Mouse (Mus musculus): ENCODE measurements around the gene Itprip. TPM values are rescaled to one million over a fixed set of nuclear protein-coding genes. Genes with fewer than 3 reads are reported as not detected.
A peak's percentile ranks its signal among the peaks of the same experiment; 100 is the strongest.

Itprip gene
- polyA plus RNA-seq, 1 experiment from 2014 or later, result 10.4 TPM

DNA sequence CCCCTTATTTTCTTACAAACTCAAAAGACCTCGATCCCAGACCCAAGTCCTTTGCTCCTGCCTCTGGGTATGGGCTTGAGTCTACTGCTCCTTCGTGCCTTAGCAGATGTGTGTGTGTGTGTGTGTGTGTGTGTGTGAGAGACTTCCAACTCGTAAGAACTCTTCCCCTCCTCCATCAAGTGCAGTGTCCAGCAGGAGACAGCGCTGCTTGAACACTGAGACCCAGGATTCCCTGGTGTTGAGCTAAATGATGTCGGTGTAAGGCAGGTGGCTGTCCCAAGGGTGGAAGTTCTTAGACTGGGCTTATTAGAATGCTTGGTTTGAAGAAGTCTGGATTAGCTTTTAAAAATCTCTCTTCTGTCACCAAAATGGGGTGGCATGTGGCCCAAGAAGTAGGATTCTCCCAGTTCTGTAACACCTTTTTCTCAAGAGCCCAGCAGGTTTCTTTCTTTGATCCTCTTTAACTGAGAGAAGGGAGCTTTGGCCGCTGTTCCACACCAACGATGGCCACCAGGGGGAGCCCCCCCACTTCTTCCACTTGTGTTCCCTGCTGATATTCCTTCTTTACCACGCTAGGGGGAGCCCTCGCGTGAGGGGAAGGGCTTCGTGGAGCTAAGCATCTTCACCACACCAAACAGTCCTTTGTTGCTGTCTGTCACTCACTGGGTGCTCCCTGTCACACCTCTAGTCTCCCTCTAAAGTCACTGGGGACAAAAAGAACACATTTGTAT lies 36.8 kb downstream of the Itprip start:
- no peaks in the 10 kb centered on the region for H3K27me3 ChIP-seq (ENCODE audit: control insufficient read depth, insufficient read depth, low read length)
- 27% methylated on average over 11 of the region's 11 CpGs for WGBS
- H3K27ac ChIP-seq (replicated peaks; ENCODE audit: low read depth, low read length), result no peak overlapping the region
- no peaks in the 10 kb centered on the region for H3K36me3 ChIP-seq (replicated peaks; ENCODE audit: control insufficient read depth, insufficient read depth, low read depth, low read length)
- H3K4me3 ChIP-seq (ENCODE audit: low read depth, low read length), result no peak overlapping the region
- H3K4me1 ChIP-seq (ENCODE audit: control insufficient read depth, insufficient read depth, low read length), result no peaks in the 10 kb centered on the region; the same call in 1 of the 2 replicates
- peak; percentile 90 for DNase-seq (ENCODE audit: low spot score)
- peak; percentile 49; the same call in 1 of the 2 replicates for ATAC-seq (replicated peaks; ENCODE audit: insufficient number of reproducible peaks, low FRiP score, low TSS enrichment, low read depth)
- H3K4me2 ChIP-seq (ENCODE audit: low read depth, low read length), result no peak overlapping the region
- H3K9me3 ChIP-seq (replicated peaks; ENCODE audit: control insufficient read depth, low read length), result no peaks in the 10 kb centered on the region
- no peak overlapping the region for H3K9ac ChIP-seq (replicated peaks; ENCODE audit: low read length)

DNA sequence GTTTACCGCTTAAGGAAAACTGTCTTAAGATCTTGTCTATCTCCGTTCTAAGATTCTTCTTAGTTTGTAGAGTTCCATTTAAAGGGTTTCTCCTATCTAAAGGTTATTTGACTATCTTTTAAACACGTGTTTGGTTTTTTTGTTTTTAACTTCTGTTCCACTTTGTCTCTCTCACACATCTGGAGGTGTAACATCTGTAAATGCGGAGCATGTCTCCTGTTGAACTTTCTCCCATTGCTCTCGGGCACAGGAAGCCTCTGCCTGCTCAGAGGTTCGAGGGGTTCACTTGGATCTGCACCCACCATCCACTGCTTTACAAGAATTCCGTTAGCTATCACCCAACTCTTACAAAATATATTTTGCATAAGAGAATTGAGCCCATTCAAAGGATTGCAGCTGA lies 37.6 kb downstream of the Itprip start:
- no peak for ATAC-seq (replicated peaks; ENCODE audit: insufficient number of reproducible peaks, low FRiP score, low TSS enrichment, low read depth)
- Histone ChIP-seq H3K9me3 (replicated peaks; ENCODE audit: control insufficient read depth, low read length) (no peaks in the 10 kb centered on the region), H3K4me3 (ENCODE audit: low read depth, low read length) (no peak overlapping the region), H3K4me1 (ENCODE audit: control insufficient read depth, insufficient read depth, low read length) (no peaks in the 10 kb centered on the region; the same call in 1 of the 2 replicates), H3K27me3 (ENCODE audit: control insufficient read depth, insufficient read depth, low read length) (no peaks in the 10 kb centered on the region), H3K4me2 (ENCODE audit: low read depth, low read length) (no peak overlapping the region), H3K9ac (replicated peaks; ENCODE audit: low read length) (no peak overlapping the region), H3K36me3 (replicated peaks; ENCODE audit: control insufficient read depth, insufficient read depth, low read depth, low read length) (no peaks in the 10 kb centered on the region), H3K27ac (replicated peaks; ENCODE audit: low read depth, low read length) (no peak overlapping the region)
- DNase-seq (ENCODE audit: low spot score), result no peak
- WGBS, result 79% methylated on average over 7 of the region's 7 CpGs

DNA sequence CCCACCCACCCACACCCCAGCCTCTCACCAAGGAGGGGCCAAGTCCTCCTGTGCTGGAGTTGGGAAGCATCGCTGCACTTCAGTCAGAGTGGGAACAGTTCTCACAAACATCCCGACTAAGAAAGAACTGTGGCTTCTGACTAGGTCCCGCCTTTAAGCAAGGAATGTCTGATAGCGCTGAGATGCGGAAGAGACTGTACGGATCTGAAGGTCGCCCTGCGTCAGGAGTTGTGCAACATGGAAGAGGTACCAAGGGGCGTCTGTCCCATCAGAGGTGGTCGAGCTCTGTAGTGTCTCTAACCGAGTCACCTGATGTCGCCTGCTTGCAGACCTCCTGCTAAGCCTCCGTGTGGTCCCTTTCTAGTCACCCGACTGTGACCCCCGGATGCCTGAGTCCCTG lies 42.8 kb downstream of the Itprip start:
- no peak overlapping the region for H3K4me3 ChIP-seq (ENCODE audit: low read depth, low read length)
- DNase-seq (ENCODE audit: low spot score) (no peak), ATAC-seq (replicated peaks; ENCODE audit: insufficient number of reproducible peaks, low FRiP score, low TSS enrichment, low read depth) (no peak)
- H3K27ac ChIP-seq (replicated peaks; ENCODE audit: low read depth, low read length), result no peak overlapping the region
- H3K27me3 ChIP-seq (ENCODE audit: control insufficient read depth, insufficient read depth, low read length), result no peaks in the 10 kb centered on the region
- whole genome bisulfite sequencing, result 76% methylated on average over 15 of the region's 15 CpGs
- no peaks in the 10 kb centered on the region for H3K4me1 ChIP-seq (ENCODE audit: control insufficient read depth, insufficient read depth, low read length)
- H3K4me2 ChIP-seq (ENCODE audit: low read depth, low read length), result no peak overlapping the region
- no peaks in the 10 kb centered on the region for H3K9me3 ChIP-seq (replicated peaks; ENCODE audit: control insufficient read depth, low read length)
- no peaks in the 10 kb centered on the region for H3K36me3 ChIP-seq (replicated peaks; ENCODE audit: control insufficient read depth, insufficient read depth, low read depth, low read length)
- no peak overlapping the region for H3K9ac ChIP-seq (replicated peaks; ENCODE audit: low read length)

DNA sequence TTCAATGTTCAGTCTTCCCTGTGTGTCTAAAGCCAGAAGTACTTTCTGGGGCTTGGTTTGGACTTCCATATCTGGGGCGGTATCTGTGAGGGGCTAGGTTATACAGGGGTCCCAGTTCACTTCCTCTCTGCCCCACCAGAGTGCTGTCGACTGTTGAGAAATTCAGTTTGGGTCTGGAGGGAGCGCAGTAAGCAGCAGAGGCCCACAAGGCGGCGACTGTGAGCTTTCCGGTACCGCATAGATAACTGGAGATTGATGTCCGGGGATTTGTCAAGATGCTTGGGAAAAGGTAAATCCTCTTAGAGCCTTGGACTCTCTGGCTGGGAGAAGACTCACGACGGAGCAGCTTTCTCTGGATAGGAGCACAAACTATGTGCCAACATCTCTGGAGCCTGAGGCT lies 47.6 kb downstream of the Itprip start:
- H3K36me3 ChIP-seq (replicated peaks; ENCODE audit: control insufficient read depth, insufficient read depth, low read depth, low read length), result no peaks in the 10 kb centered on the region
- DNase-seq (ENCODE audit: low spot score), result peak; percentile 49
- H3K4me1 ChIP-seq (ENCODE audit: control insufficient read depth, insufficient read depth, low read length), result no peaks in the 10 kb centered on the region
- H3K27ac ChIP-seq (replicated peaks; ENCODE audit: low read depth, low read length), result no peak overlapping the region
- no peak overlapping the region for H3K9ac ChIP-seq (replicated peaks; ENCODE audit: low read length)
- H3K4me3 ChIP-seq (ENCODE audit: low read depth, low read length), result no peak overlapping the region
- no peak overlapping the region for H3K4me2 ChIP-seq (ENCODE audit: low read depth, low read length)
- no peaks in the 10 kb centered on the region for H3K27me3 ChIP-seq (ENCODE audit: control insufficient read depth, insufficient read depth, low read length)
- no peak for ATAC-seq (replicated peaks; ENCODE audit: insufficient number of reproducible peaks, low FRiP score, low TSS enrichment, low read depth)
- 20% methylated on average over 10 of the region's 10 CpGs for WGBS
- H3K9me3 ChIP-seq (replicated peaks; ENCODE audit: control insufficient read depth, low read length), result no peaks in the 10 kb centered on the region

DNA sequence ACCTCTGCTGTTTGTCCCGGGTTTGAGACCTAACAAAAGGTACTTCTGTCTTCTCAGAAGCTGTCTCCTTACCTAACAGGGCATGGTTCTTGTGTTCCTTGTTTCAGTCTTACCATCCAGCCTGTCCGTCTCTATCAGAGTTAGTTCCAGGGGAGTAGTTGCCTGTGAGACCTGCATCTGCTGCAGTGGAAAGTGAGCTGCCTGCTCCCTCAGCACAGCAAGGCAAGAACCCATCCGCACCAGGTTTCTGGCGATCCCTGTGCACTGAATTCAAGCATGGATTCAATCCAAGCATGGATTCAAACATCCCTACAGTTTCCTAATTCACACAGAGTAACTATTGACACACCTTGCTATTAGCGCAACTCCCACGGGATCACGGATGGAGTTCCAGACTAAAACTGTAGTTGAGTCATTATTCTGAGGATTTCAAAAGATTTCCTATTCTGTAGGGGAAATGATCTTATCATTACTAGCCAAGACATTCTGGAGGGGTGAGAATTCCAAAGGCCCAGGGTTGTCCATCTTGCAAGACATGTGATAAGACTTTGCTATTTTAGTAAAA lies 48.9 kb downstream of the Itprip start:
- no peaks in the 10 kb centered on the region for H3K4me1 ChIP-seq (ENCODE audit: control insufficient read depth, insufficient read depth, low read length)
- ATAC-seq (replicated peaks; ENCODE audit: insufficient number of reproducible peaks, low FRiP score, low TSS enrichment, low read depth) (no peak), DNase-seq (ENCODE audit: low spot score) (no peak)
- H3K9ac ChIP-seq (replicated peaks; ENCODE audit: low read length), result no peak overlapping the region
- H3K4me3 ChIP-seq (ENCODE audit: low read depth, low read length), result no peak overlapping the region
- 70% methylated on average over 7 of the region's 7 CpGs for WGBS
- H3K27me3 ChIP-seq (ENCODE audit: control insufficient read depth, insufficient read depth, low read length), result no peaks in the 10 kb centered on the region
- no peaks in the 10 kb centered on the region for H3K9me3 ChIP-seq (replicated peaks; ENCODE audit: control insufficient read depth, low read length)
- H3K36me3 ChIP-seq (replicated peaks; ENCODE audit: control insufficient read depth, insufficient read depth, low read depth, low read length), result no peaks in the 10 kb centered on the region
- H3K27ac ChIP-seq (replicated peaks; ENCODE audit: low read depth, low read length), result no peak overlapping the region
- no peak overlapping the region for H3K4me2 ChIP-seq (ENCODE audit: low read depth, low read length)

DNA sequence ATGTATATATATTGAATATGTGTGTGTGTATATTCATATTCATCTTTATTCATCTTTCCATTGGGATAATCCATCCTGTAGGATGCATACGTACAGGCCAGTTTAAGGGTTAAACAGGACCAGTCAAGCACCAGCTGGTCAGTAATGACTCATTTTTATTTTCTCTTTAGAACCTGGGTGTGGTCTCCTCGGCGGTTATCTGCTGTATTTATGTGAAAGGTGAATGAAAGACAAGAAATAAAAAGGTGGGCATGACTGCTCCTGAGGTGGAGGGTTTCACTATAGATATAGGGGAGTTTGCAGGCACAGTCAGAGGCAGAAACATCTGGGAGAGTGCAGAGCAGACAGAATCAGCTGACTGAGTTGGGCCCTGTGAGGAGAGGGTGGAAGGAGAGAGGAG lies 49.6 kb downstream of the Itprip start:
- H3K9me3 ChIP-seq (replicated peaks; ENCODE audit: control insufficient read depth, low read length), result no peaks in the 10 kb centered on the region
- no peak overlapping the region for H3K27ac ChIP-seq (replicated peaks; ENCODE audit: low read depth, low read length)
- no peak overlapping the region for H3K9ac ChIP-seq (replicated peaks; ENCODE audit: low read length)
- H3K4me2 ChIP-seq (ENCODE audit: low read depth, low read length), result no peak overlapping the region
- WGBS, result 64% methylated on average over 3 of the region's 3 CpGs
- DNase-seq (ENCODE audit: low spot score) (no peak), ATAC-seq (replicated peaks; ENCODE audit: insufficient number of reproducible peaks, low FRiP score, low TSS enrichment, low read depth) (no peak)
- no peaks in the 10 kb centered on the region for H3K27me3 ChIP-seq (ENCODE audit: control insufficient read depth, insufficient read depth, low read length)
- no peaks in the 10 kb centered on the region for H3K36me3 ChIP-seq (replicated peaks; ENCODE audit: control insufficient read depth, insufficient read depth, low read depth, low read length)
- no peaks in the 10 kb centered on the region for H3K4me1 ChIP-seq (ENCODE audit: control insufficient read depth, insufficient read depth, low read length)
- H3K4me3 ChIP-seq (ENCODE audit: low read depth, low read length), result no peak overlapping the region

DNA sequence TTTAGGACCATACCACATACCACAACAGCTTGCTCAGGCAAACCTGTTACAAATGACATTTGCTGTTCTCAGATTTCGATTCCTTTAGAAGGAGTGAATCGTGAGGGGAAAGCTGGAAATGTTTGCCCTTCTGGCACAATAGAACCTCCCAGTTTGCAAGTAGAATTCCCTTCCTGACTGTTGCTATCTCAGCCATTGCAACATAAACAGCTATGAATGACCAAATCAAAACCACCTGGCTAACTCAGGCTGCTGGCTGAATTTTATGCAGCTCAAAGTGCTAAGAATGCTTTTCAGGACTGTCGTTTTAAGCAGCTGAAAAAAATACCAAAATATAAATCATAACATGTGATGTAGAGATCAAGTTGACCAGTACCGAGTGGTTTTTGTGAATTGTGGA lies 50.1 kb downstream of the Itprip start:
- Histone ChIP-seq H3K9ac (replicated peaks; ENCODE audit: low read length) (no peak overlapping the region), H3K4me2 (ENCODE audit: low read depth, low read length) (no peak overlapping the region), H3K9me3 (replicated peaks; ENCODE audit: control insufficient read depth, low read length) (no peaks in the 10 kb centered on the region), H3K4me1 (ENCODE audit: control insufficient read depth, insufficient read depth, low read length) (no peaks in the 10 kb centered on the region), H3K27ac (replicated peaks; ENCODE audit: low read depth, low read length) (no peak overlapping the region), H3K27me3 (ENCODE audit: control insufficient read depth, insufficient read depth, low read length) (no peaks in the 10 kb centered on the region), H3K4me3 (ENCODE audit: low read depth, low read length) (no peak overlapping the region), H3K36me3 (replicated peaks; ENCODE audit: control insufficient read depth, insufficient read depth, low read depth, low read length) (no peaks in the 10 kb centered on the region)
- ATAC-seq (replicated peaks; ENCODE audit: insufficient number of reproducible peaks, low FRiP score, low TSS enrichment, low read depth) (no peak), DNase-seq (ENCODE audit: low spot score) (peak; percentile 71)
- WGBS, result 46% methylated on average over 4 of the region's 4 CpGs

DNA sequence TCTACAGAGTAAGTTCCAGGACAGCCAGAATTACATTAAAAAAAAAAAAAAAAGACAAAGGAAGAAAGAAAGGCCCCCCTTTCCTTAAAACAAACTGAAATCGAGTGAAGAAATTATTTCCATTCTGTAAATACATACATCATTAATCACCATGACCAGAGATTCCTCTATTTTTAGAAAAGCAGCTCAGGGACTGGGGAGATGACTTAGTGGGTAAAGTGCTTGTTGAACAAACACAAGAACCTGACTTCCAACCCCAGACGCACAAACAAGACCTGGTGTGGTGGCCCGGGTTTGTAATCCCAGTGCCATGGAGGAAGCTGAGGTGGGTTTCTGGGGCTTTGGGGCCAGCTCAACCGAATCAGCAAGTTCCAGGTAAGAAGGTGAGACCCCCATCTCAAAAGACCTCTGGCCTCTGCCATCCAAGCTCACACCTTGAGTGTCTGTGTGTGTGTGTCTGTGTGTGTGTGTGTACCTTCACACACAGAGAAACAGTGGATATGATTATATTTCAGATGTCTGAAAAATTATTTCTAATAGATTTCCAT lies 51.4 kb downstream of the Itprip start:
- no peak for DNase-seq (ENCODE audit: low spot score)

More for the DNA sequence above, 51.4 kb downstream of the Itprip start:
- 71% methylated on average over 4 of the region's 4 CpGs for WGBS
- H3K4me1 ChIP-seq (ENCODE audit: control insufficient read depth, insufficient read depth, low read length), result no peaks in the 10 kb centered on the region
- no peak overlapping the region for H3K4me2 ChIP-seq (ENCODE audit: low read depth, low read length)
- no peak overlapping the region for H3K9ac ChIP-seq (replicated peaks; ENCODE audit: low read length)
- H3K27me3 ChIP-seq (ENCODE audit: control insufficient read depth, insufficient read depth, low read length), result no peaks in the 10 kb centered on the region
- no peaks in the 10 kb centered on the region for H3K36me3 ChIP-seq (replicated peaks; ENCODE audit: control insufficient read depth, insufficient read depth, low read depth, low read length)
- no peak overlapping the region for H3K27ac ChIP-seq (replicated peaks; ENCODE audit: low read depth, low read length)
- ATAC-seq (replicated peaks; ENCODE audit: insufficient number of reproducible peaks, low FRiP score, low TSS enrichment, low read depth), result no peak
- H3K9me3 ChIP-seq (replicated peaks; ENCODE audit: control insufficient read depth, low read length), result no peaks in the 10 kb centered on the region
- no peak overlapping the region for H3K4me3 ChIP-seq (ENCODE audit: low read depth, low read length)
